Mouse (Mus musculus) layer of hippocampus, postnatal 36 days (tissue): ENCODE data around the gene BC049730. TPM values are rescaled to one million over a fixed set of nuclear protein-coding genes. Genes with fewer than 3 reads are reported as not detected.

Source experiments
- total RNA-seq, 2 experiments: library from RNA; stranded (reverse); gene quantifications; 2 replicates each; pipeline ENCODE4 v1.2.3; 2021

The BC049730 gene
- total RNA-seq, 2 experiments from 2014 or later: not detected

Other genes with a start within 250 kb of the BC049730 start
- under 1 TPM in 1 of 2 experiments, not detected in 1; 0.68 TPM for gene Plaur, start 246.8 kb upstream of the BC049730 start, total RNA-seq
- 100 to 1,000 TPM; 137 to 142 TPM for gene Cadm4, start 227.2 kb upstream of the BC049730 start, total RNA-seq
- gene Zfp428, start 202.2 kb upstream of the BC049730 start, total RNA-seq: 10 to 100 TPM; 36.2 to 42.1 TPM
- gene AC161166.1, start 196.8 kb upstream of the BC049730 start, total RNA-seq: not detected
- gene Irgq, start 178.6 kb upstream of the BC049730 start, total RNA-seq: 10 to 100 TPM; 67.7 to 69.6 TPM
- gene Pinlyp, start 163.1 kb upstream of the BC049730 start, total RNA-seq: not detected
- gene Xrcc1, start 163.0 kb upstream of the BC049730 start, total RNA-seq: 10 to 100 TPM; 34.2 to 37.7 TPM
- 10 to 100 TPM in 1 of 2 experiments, 1 to 10 TPM in 1; 10.0 to 12.0 TPM for gene Ethe1, start 121.7 kb upstream of the BC049730 start, total RNA-seq
- gene Zfp575, start 121.6 kb upstream of the BC049730 start, total RNA-seq: 1 to 10 TPM; 4.7 to 5.7 TPM
- under 1 TPM in 1 of 2 experiments, not detected in 1; 0.30 TPM for gene Phldb3, start 98.5 kb upstream of the BC049730 start, total RNA-seq
- under 1 TPM; 0.40 to 0.68 TPM for gene Lypd3, start 72.7 kb upstream of the BC049730 start, total RNA-seq
- not detected for gene Tex101, start 32.6 kb upstream of the BC049730 start, total RNA-seq
- gene Gm4763, start 17.7 kb downstream of the BC049730 start, total RNA-seq: not detected
- gene Cd177, start 51.1 kb downstream of the BC049730 start, total RNA-seq: not detected
- not detected for gene Ceacam10, start 68.0 kb downstream of the BC049730 start, total RNA-seq
- not detected for gene Gm9844, start 153.0 kb downstream of the BC049730 start, total RNA-seq
- gene Lypd4, start 160.7 kb downstream of the BC049730 start, total RNA-seq: not detected
- gene Dmrtc2, start 160.8 kb downstream of the BC049730 start, total RNA-seq: not detected
- gene Rps19, start 175.1 kb downstream of the BC049730 start, total RNA-seq: 100 to 1,000 TPM; 490 to 494 TPM
- under 1 TPM in 1 of 2 experiments, not detected in 1; 0.43 TPM for gene Cd79a, start 188.1 kb downstream of the BC049730 start, total RNA-seq
- 10 to 100 TPM; 81.1 to 86.9 TPM for gene Arhgef1, start 193.7 kb downstream of the BC049730 start, total RNA-seq
- not detected for gene Gm4881, start 235.3 kb downstream of the BC049730 start, total RNA-seq